Mouse (Mus musculus) lung, postnatal 0 days (tissue): ENCODE data around the gene 9430097D07Rik. TPM values are rescaled to one million over a fixed set of nuclear protein-coding genes. Genes with fewer than 3 reads are reported as not detected.

Source experiments
- ATAC-seq: fragments of 200-750 bp; cut with Nextera tagmentation; 2 replicates; pipeline ENCODE4 v1.8.0; 2017; ENCODE audit warnings: moderate library complexity
- DNase-seq: peaks from one replicate; pipeline ENCODE4 v3.0.0-alpha.2; 2016; ENCODE audit warnings: low spot score
- H3K27ac ChIP-seq: fragments of 300-500 bp; sonication (generic); 2 replicates; pipeline ENCODE4 v1.5.1; 2014; ENCODE audit warnings: antibody characterized with exemption, mild to moderate bottlenecking, low read length, mixed read lengths
- H3K27me3 ChIP-seq: fragments of 300-500 bp; sonication (generic); replicated peaks from 2 replicates; pipeline ENCODE4 v1.6.1; 2014; ENCODE audit warnings: low read length, mixed read lengths; ENCODE audit not compliant: insufficient read depth
- H3K36me3 ChIP-seq: fragments of 300-500 bp; sonication (generic); 2 replicates; pipeline ENCODE4 v1.6.1; 2014; ENCODE audit warnings: low read length, mixed read lengths; ENCODE audit not compliant: insufficient read depth
- H3K4me1 ChIP-seq: fragments of 300-500 bp; sonication (generic); 2 replicates; pipeline ENCODE4 v1.6.1; 2014; ENCODE audit warnings: antibody characterized with exemption, low read depth, low read length, mixed read lengths; ENCODE audit not compliant: insufficient read depth
- H3K4me2 ChIP-seq: fragments of 300-500 bp; sonication (generic); replicated peaks from 2 replicates; pipeline ENCODE4 v1.6.1; 2014; ENCODE audit warnings: low read depth, mild to moderate bottlenecking, low read length, moderate library complexity, mixed read lengths
- H3K4me3 ChIP-seq: fragments of 300-500 bp; sonication (generic); 2 replicates; pipeline ENCODE4 v1.5.1; 2014; ENCODE audit warnings: low read depth, low read length
- H3K9ac ChIP-seq: fragments of 300-500 bp; sonication (generic); replicated peaks from 2 replicates; pipeline ENCODE4 v1.6.1; 2014; ENCODE audit warnings: low read depth, mild to moderate bottlenecking
- H3K9me3 ChIP-seq: fragments of 300-500 bp; sonication (generic); 2 replicates; pipeline ENCODE4 v1.6.1; 2016; ENCODE audit warnings: low read length, mixed read lengths
- CTCF ChIP-seq: IDR thresholded peaks from 2 replicates; pipeline ENCODE4 v1.5.1; 2016; ENCODE audit warnings: antibody characterized with exemption, mild to moderate bottlenecking
- EP300 ChIP-seq: IDR thresholded peaks from 2 replicates; pipeline ENCODE4 v1.6.1; 2016; ENCODE audit warnings: antibody characterized with exemption, mild to moderate bottlenecking, control low read depth
- WGBS: fragments of 180-500 bp; shearing (Covaris S2); extraction: QIAGEN DNeasy Blood & Tissue Kit; methylation state at CpG from one replicate; pipeline ENCODE4 v1.1.7; 2014; 5-methylcytosine and 5-hydroxymethylcytosine counted together
- polyA plus RNA-seq: library from polyadenylated mRNA; unstranded; fragments of >200 nt; fragmentation: Nextera tagmentation; extraction: Ambion mirVana; gene quantifications from 2 replicates; pipeline ENCODE4 v1.2.1, GENCODE M21; 2015

9430097D07Rik gene
- polyA plus RNA-seq, 1 experiment from 2014 or later: not detected

DNA sequence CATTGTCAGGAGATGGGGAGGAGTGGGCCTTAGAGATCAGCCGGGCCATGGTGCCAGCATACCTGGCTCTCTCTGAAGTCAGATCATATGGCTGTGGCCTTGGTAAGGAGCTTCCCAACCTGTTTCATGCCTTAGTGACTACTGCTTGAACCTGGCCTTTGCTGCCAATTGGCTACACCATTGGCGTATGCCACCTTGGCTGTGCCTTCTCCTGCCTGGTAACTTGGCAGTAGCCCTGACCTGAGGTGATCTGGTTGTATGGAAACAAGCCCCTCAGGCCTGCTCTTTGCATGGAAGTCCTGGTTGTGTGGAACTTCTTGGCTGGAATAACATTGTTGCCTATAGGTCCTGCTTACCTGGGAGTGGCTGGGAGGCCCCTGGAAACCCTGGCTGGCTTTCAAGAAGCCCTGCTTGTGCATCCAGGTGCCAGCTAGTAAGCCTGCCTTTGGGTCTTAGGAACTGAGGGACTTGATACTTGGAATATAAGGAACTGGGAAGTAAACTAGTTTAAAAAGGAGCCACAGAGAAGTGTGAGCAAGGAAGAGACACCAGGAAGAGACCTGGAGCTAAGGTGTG lies 34.1 kb downstream of the 9430097D07Rik start:
- Histone ChIP-seq H3K4me2 (no peak overlapping the region), H3K4me3 (no peak overlapping the region), H3K9me3 (no peaks in the 10 kb centered on the region), H3K4me1 (peaks cover 35% of the 10 kb centered on the region), H3K27me3 (no peaks in the 10 kb centered on the region), H3K9ac (no peak overlapping the region), H3K27ac (no peak overlapping the region), H3K36me3 (no peaks in the 10 kb centered on the region)
- TF ChIP-seq EP300 (no peak), CTCF (no peak)
- 62% methylated on average over 2 of the region's 2 CpGs for WGBS
- DNase-seq (no peak), ATAC-seq (no peak)

DNA sequence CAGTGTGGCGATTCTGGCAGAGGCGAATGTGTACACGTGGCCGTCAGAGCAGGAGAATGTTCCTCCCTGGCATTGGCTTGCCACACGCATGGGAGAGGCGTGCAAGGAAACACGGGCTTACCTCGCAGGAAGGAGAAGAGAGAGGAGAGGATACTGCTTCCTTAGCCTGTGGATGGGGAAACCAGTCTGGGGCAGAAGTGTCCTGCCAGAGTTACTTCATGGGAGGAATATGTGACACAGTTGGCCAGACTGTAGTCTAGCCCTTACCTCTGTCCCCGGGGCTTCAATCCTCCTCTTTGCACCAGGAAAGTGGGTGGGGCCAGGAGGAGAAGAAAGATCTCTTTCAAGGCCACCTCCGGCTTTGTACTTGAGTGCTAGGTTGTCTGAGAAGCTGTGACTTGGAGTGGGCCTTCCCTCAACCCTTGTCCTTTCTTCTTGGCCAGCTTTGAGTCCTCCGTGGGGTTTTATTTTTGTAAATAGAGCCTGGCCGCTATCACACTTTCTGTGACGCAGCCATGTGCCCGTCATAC lies 36.0 kb downstream of the 9430097D07Rik start:
- DNase-seq (peak; percentile 32), ATAC-seq (no peak)
- H3K4me3 ChIP-seq: no peak overlapping the region
- peaks cover 35% of the 10 kb centered on the region for H3K4me1 ChIP-seq
- 42% methylated on average over 14 of the region's 14 CpGs for WGBS
- H3K27me3 ChIP-seq: no peaks in the 10 kb centered on the region
- H3K36me3 ChIP-seq: no peaks in the 10 kb centered on the region
- H3K27ac ChIP-seq: peak overlapping the region; percentile 47; the same call in 1 of the 2 replicates
- no peaks in the 10 kb centered on the region for H3K9me3 ChIP-seq
- TF ChIP-seq EP300 (no peak), CTCF (no peak)
- peak overlapping the region; percentile 9; the same call in 1 of the 2 replicates for H3K4me2 ChIP-seq
- no peak overlapping the region for H3K9ac ChIP-seq

DNA sequence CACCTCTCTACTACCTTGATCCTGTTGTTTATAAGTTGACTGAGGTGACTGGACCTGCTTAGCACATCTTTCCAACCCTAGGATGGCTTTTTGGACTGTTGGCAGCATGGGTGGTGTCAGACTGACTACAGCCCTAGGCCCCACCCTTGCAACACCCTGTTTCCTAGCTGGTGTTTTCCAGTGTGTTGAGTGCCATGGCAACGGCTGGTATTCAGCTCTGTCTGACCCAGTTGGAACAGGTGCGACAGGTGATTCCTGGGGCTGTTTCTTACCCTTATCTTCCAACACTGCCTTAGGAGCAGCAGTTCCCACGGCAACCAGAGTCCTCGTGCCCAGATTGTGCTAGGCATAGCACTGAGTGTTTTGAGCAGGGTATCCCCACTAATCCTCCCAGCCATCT lies 37.0 kb downstream of the 9430097D07Rik start:
- whole genome bisulfite sequencing: 49% methylated on average over 4 of the region's 4 CpGs
- 0 out of 2 replicates have a peak overlapping the region, but pooled peaks have one; percentile 32 for H3K27ac ChIP-seq
- peak overlapping the region; percentile 87 for H3K4me2 ChIP-seq
- H3K9me3 ChIP-seq: no peaks in the 10 kb centered on the region
- TF ChIP-seq CTCF (no peak), EP300 (no peak)
- H3K4me3 ChIP-seq: no peak overlapping the region
- H3K36me3 ChIP-seq: no peaks in the 10 kb centered on the region
- H3K9ac ChIP-seq: no peak overlapping the region
- no peaks in the 10 kb centered on the region for H3K27me3 ChIP-seq
- ATAC-seq: no peak
- DNase-seq: peak; percentile 53
- peaks cover 39% of the 10 kb centered on the region for H3K4me1 ChIP-seq

DNA sequence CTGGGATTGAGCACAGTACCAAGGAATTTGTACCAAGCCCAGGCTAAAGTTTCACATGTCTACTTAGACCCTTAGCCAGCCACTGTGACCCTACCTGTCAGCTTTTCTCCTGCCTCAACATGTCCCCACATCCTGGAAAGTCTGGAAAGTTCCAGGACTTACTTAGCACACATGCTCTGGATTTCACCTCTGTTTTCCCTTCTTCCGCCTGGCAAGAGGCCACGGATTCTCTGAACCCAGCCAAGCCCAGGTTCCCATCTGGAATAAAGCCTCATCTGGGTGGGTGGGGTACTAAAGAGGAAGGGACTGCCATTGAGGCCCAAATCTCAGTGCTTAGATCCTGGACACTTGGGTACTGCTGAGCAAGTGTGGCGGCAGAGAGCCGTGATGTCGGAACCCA lies 37.5 kb downstream of the 9430097D07Rik start:
- TF ChIP-seq EP300 (no peak), CTCF (no peak)
- Histone ChIP-seq H3K4me1 (peaks cover 35% of the 10 kb centered on the region), H3K27ac (peak overlapping the region; percentile 97; the same call in 1 of the 2 replicates), H3K4me3 (peak overlapping the region; percentile 85; the same call in 1 of the 2 replicates), H3K27me3 (no peaks in the 10 kb centered on the region), H3K36me3 (no peaks in the 10 kb centered on the region), H3K4me2 (peak overlapping the region; percentile 87), H3K9ac (peak overlapping the region; percentile 86), H3K9me3 (no peaks in the 10 kb centered on the region)
- whole genome bisulfite sequencing: 43% methylated on average over 5 of the region's 5 CpGs
- DNase-seq (no peak), ATAC-seq (no peak)

DNA sequence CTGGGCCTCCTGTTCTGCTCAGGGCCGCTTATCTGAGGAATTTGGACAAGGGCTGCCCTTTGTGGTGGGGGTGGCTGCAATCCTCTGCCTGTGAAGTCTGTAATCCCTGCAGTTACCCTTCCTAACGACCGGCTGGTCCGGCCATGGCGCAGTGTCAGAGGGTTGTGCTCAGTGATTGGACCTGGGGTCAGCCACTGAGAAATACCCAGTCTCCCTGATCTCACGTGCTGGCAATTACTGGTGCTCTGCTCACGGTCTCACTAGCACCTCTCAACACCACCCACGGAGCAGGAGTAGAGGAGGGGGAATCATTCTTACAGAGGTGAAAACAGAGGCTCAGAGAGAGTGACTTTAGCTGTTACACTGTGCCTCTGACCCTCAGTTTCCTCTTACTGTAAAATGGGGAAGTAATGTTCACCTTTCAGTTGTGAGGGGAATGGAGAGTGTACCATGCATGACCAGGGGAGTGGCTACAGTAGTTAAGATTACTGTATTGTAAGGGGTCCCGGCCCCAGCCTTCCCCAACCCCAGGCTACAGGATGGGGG lies 38.1 kb downstream of the 9430097D07Rik start:
- Histone ChIP-seq H3K27ac (peak overlapping the region; percentile 97), H3K9me3 (no peaks in the 10 kb centered on the region), H3K4me3 (peak overlapping the region; percentile 85), H3K9ac (peak overlapping the region; percentile 86), H3K4me1 (peaks cover 33% of the 10 kb centered on the region), H3K4me2 (peak overlapping the region; percentile 87), H3K36me3 (no peaks in the 10 kb centered on the region), H3K27me3 (no peaks in the 10 kb centered on the region)
- no peak for ATAC-seq
- 0 out of 2 replicates have a peak, but pooled peaks have one; percentile 20 for TF ChIP-seq EP300
- no peak for TF ChIP-seq CTCF
- DNase-seq: peak; percentile 59
- WGBS: 9% methylated on average over 9 of the region's 9 CpGs

DNA sequence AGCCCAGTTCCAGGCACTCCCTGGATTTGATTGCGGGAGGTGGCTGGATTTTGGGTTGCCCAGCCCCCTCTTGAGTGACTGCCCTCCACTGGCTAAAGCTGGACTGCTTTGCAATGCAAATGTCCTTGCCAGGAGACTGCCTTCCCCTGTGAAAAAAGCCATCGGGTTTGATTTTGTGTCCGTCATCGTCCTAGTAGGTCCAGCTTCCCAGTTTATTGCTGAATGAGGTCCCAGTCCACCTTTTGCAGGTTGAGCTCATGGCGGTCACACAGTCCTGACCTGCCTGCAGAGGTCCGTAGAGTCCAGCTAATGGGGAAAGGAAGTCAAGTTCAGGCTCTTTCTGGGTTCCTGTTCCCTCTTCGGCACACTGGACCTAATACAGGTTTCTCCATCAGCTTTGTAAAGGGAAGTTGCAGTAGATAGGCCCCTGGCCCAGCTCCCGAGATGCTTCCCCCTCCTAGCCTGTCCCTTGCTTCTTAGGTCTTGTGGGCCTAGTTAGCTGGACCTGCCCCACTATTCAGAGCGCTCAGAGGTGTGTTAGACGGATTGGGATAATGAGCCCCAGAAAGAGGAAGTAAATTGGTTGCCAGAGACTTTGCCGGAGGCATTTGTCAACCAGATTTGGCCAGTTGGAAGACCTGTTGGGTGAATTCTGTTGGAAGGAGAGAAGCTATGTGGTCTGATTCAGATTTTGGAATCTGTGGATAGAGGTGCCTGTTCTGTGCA lies 38.7 kb downstream of the 9430097D07Rik start:
- DNase-seq: peak; percentile 65
- TF ChIP-seq CTCF (no peak; the same call in none of the 2 replicates), EP300 (no peak)
- H3K9me3 ChIP-seq: no peaks in the 10 kb centered on the region
- H3K9ac ChIP-seq: peak overlapping the region; percentile 86
- no peaks in the 10 kb centered on the region for H3K27me3 ChIP-seq
- H3K4me3 ChIP-seq: peak overlapping the region; percentile 85
- WGBS: 3% methylated on average over 11 of the region's 11 CpGs
- peak overlapping the region; percentile 97 for H3K27ac ChIP-seq
- no peak for ATAC-seq
- peak overlapping the region; percentile 87 for H3K4me2 ChIP-seq
- H3K4me1 ChIP-seq: peaks cover 33% of the 10 kb centered on the region
- H3K36me3 ChIP-seq: no peaks in the 10 kb centered on the region
